Mouse (Mus musculus) hindbrain, embryonic 12.5 days (tissue): ENCODE measurements around the gene Pin1. TPM values are rescaled to one million over a fixed set of nuclear protein-coding genes. Genes with fewer than 3 reads are reported as not detected.

Experiments
- ATAC-seq: fragments of 200-750 bp; cut with Nextera tagmentation; 2 replicates; pipeline ENCODE4 v1.8.0; 2017; ENCODE audit warnings: moderate TSS enrichment; ENCODE audit not compliant: low FRiP score
- H3K27ac ChIP-seq: fragments of 300-500 bp; sonication (generic); 2 replicates; pipeline ENCODE4 v1.5.1; 2016; ENCODE audit warnings: mild to moderate bottlenecking
- H3K27me3 ChIP-seq: fragments of 300-500 bp; sonication (generic); 2 replicates; pipeline ENCODE4 v1.6.1; 2016; ENCODE audit warnings: mild to moderate bottlenecking
- H3K36me3 ChIP-seq: fragments of 300-500 bp; sonication (generic); 2 replicates; pipeline ENCODE4 v1.6.1; 2016; ENCODE audit warnings: mild to moderate bottlenecking
- H3K4me1 ChIP-seq: fragments of 300-500 bp; sonication (generic); 2 replicates; pipeline ENCODE4 v1.6.1; 2016
- H3K4me2 ChIP-seq: fragments of 300-500 bp; sonication (generic); replicated peaks from 2 replicates; pipeline ENCODE4 v1.6.1; 2016; ENCODE audit warnings: mild to moderate bottlenecking
- H3K4me3 ChIP-seq: fragments of 300-500 bp; sonication (generic); 2 replicates; pipeline ENCODE4 v1.5.1; 2016; ENCODE audit warnings: mild to moderate bottlenecking
- H3K9ac ChIP-seq: fragments of 300-500 bp; sonication (generic); 2 replicates; pipeline ENCODE4 v1.6.1; 2016; ENCODE audit warnings: mild to moderate bottlenecking, moderate library complexity
- H3K9me3 ChIP-seq: fragments of 300-500 bp; sonication (generic); replicated peaks from 2 replicates; pipeline ENCODE4 v1.6.1; 2016; ENCODE audit warnings: mild to moderate bottlenecking
- WGBS: fragments of 180-500 bp; shearing (Covaris S2); methylation state at CpG from one replicate; pipeline ENCODE4 v1.1.7; 2016; 5-methylcytosine and 5-hydroxymethylcytosine counted together
- polyA plus RNA-seq: library from polyadenylated mRNA; unstranded; fragments of >200 nt; fragmentation: Nextera tagmentation; extraction: Ambion mirVana; gene quantifications from 2 replicates; pipeline ENCODE4 v1.2.1, GENCODE M21; 2016

Gene Pin1
- polyA plus RNA-seq, 1 experiment from 2014 or later = 49.4 TPM

DNA sequence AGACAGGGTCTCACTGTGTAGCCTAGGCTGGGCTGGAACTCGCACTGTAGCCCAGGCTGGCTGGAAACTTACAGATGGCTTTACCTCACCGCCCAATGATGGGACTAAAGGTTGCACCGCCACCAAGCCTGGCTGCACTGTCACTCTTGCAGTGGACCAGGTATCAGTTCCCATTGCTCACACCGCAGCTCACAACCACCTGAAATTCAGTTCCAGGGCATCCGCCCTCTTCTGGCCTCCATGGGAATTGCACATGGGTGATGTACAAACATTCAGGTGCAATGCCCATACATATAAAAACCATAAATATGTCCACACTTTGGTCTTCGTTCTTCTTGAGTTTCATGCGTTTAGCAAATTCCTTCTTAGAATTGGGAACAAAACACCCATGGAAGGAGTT, 63.4 kb downstream of the Pin1 start:
- no peak for ATAC-seq
- 72% methylated on average over 7 of the region's 7 CpGs for WGBS

More for the DNA sequence above, 63.4 kb downstream of the Pin1 start:
- Histone ChIP-seq H3K27me3 (no peaks in the 10 kb centered on the region), H3K4me1 (peaks cover 19% of the 10 kb centered on the region), H3K4me2 (no peak overlapping the region), H3K36me3 (0 out of 2 replicates have a peak, but pooled peaks cover 2% of the 10 kb centered on the region), H3K9me3 (no peaks in the 10 kb centered on the region), H3K9ac (no peak overlapping the region), H3K4me3 (no peak overlapping the region), H3K27ac (no peak overlapping the region)

Other genes with a start within 250 kb of the Pin1 start
- gene Zfp26, start 191.9 kb upstream of the Pin1 start, polyA plus RNA-seq = 31.2 and 33.6 TPM in 2 replicates
- gene Zfp426, start 159.3 kb upstream of the Pin1 start, polyA plus RNA-seq = 29.7 and 30.6 TPM in 2 replicates
- gene Zfp266, start 130.7 kb upstream of the Pin1 start, polyA plus RNA-seq = 151 and 155 TPM in 2 replicates
- 30.6 and 34.8 TPM in 2 replicates for gene Zfp846, start 70.8 kb upstream of the Pin1 start, polyA plus RNA-seq
- gene Ubl5, start 9.2 kb upstream of the Pin1 start, polyA plus RNA-seq = 445 and 471 TPM in 2 replicates
- gene Fbxl12, start 7.3 kb upstream of the Pin1 start, polyA plus RNA-seq = 18.3 and 19.8 TPM in 2 replicates
- 68.7 and 75.0 TPM in 2 replicates for gene Olfm2, start 94.3 kb downstream of the Pin1 start, polyA plus RNA-seq
- 1.5 and 2.0 TPM in 2 replicates for gene Col5a3, start 163.0 kb downstream of the Pin1 start, polyA plus RNA-seq
- gene Rdh8, start 166.4 kb downstream of the Pin1 start, polyA plus RNA-seq = not detected in 2 replicates
- 2.0 and 2.4 TPM in 2 replicates for gene A230050P20Rik, start 216.5 kb downstream of the Pin1 start, polyA plus RNA-seq
- 4.8 and 5.5 TPM in 2 replicates for gene Angptl6, start 227.6 kb downstream of the Pin1 start, polyA plus RNA-seq
- 55.1 and 59.5 TPM in 2 replicates for gene Ppan, start 236.1 kb downstream of the Pin1 start, polyA plus RNA-seq
- gene Eif3g, start 246.5 kb downstream of the Pin1 start, polyA plus RNA-seq = 282 and 283 TPM in 2 replicates